Mouse (Mus musculus) liver, embryonic 15.5 days (tissue): Measurements from ENCODE around the gene Cnr1. TPM values are rescaled to one million over a fixed set of nuclear protein-coding genes. Genes with fewer than 3 reads are reported as not detected.

Experiments
- ATAC-seq: fragments of 200-750 bp; cut with Nextera tagmentation; 2 replicates; pipeline ENCODE4 v1.8.0; 2017; ENCODE audit warnings: moderate number of reproducible peaks, mild to moderate bottlenecking, moderate library complexity; ENCODE audit not compliant: insufficient read depth
- H3K27ac ChIP-seq: fragments of 300-500 bp; sonication (generic); replicated peaks from 2 replicates; pipeline ENCODE4 v1.5.1; 2015; ENCODE audit warnings: mild to moderate bottlenecking, inconsistent platforms
- H3K27me3 ChIP-seq: fragments of 300-500 bp; sonication (generic); 2 replicates; pipeline ENCODE4 v1.6.1; 2015; ENCODE audit warnings: mild to moderate bottlenecking, inconsistent platforms
- H3K36me3 ChIP-seq: fragments of 300-500 bp; sonication (generic); replicated peaks from 2 replicates; pipeline ENCODE4 v1.6.1; 2015; ENCODE audit warnings: moderate library complexity, mild to moderate bottlenecking, inconsistent platforms
- H3K4me1 ChIP-seq: fragments of 300-500 bp; sonication (generic); replicated peaks from 2 replicates; pipeline ENCODE4 v1.6.1; 2015; ENCODE audit warnings: inconsistent platforms
- H3K4me2 ChIP-seq: fragments of 300-500 bp; sonication (generic); 2 replicates; pipeline ENCODE4 v1.6.1; 2015; ENCODE audit warnings: moderate library complexity, mild to moderate bottlenecking, inconsistent platforms
- H3K4me3 ChIP-seq: fragments of 300-500 bp; sonication (generic); replicated peaks from 2 replicates; pipeline ENCODE4 v1.5.1; 2015; ENCODE audit warnings: mild to moderate bottlenecking, inconsistent platforms
- H3K9ac ChIP-seq: fragments of 300-500 bp; sonication (generic); 2 replicates; pipeline ENCODE4 v1.6.1; 2015; ENCODE audit warnings: moderate library complexity, mild to moderate bottlenecking, inconsistent platforms
- H3K9me3 ChIP-seq: fragments of 300-500 bp; sonication (generic); replicated peaks from 2 replicates; pipeline ENCODE4 v1.6.1; 2016; ENCODE audit warnings: inconsistent platforms
- WGBS: fragments of 180-500 bp; shearing (Covaris S2); methylation state at CpG from one replicate; pipeline ENCODE4 v1.1.7; 2015; ENCODE audit warnings: mixed read lengths; ENCODE audit not compliant: insufficient replicate concordance; 5-methylcytosine and 5-hydroxymethylcytosine counted together
- polyA plus RNA-seq: library from polyadenylated mRNA; unstranded; fragments of >200 nt; fragmentation: Nextera tagmentation; extraction: Ambion mirVana; gene quantifications from 2 replicates; pipeline ENCODE4 v1.2.1, GENCODE M21; 2015

The Cnr1 gene
- polyA plus RNA-seq, 1 experiment from 2014 or later, result 0.06 TPM

GRCm38 (mm10) chr4:33908786-33909185 is 15.6 kb upstream of the Cnr1 start:
- WGBS, result 40% methylated on average over 3 of the region's 3 CpGs
- H3K4me2 ChIP-seq, result no peak overlapping the region
- no peaks in the 10 kb centered on the region for H3K4me1 ChIP-seq
- H3K27me3 ChIP-seq, result no peaks in the 10 kb centered on the region
- no peak overlapping the region for H3K4me3 ChIP-seq
- no peak overlapping the region for H3K27ac ChIP-seq
- ATAC-seq, result no peak
- no peaks in the 10 kb centered on the region for H3K9me3 ChIP-seq
- H3K9ac ChIP-seq, result no peak overlapping the region
- no peaks in the 10 kb centered on the region for H3K36me3 ChIP-seq

- Histone ChIP-seq H3K36me3 (no peaks in the 10 kb centered on the region), H3K4me3 (no peak overlapping the region), H3K27ac (no peak overlapping the region), H3K9ac (no peak overlapping the region), H3K4me1 (no peaks in the 10 kb centered on the region), H3K9me3 (no peaks in the 10 kb centered on the region), H3K27me3 (0 out of 2 replicates have a peak, but pooled peaks cover 7% of the 10 kb centered on the region), H3K4me2 (no peak overlapping the region)
- 60% methylated on average over 5 of the region's 5 CpGs for WGBS
- ATAC-seq, result no peak
Measured at GRCm38 (mm10) chr4:33915730-33916129, 8.7 kb upstream of the Cnr1 start.

DNA sequence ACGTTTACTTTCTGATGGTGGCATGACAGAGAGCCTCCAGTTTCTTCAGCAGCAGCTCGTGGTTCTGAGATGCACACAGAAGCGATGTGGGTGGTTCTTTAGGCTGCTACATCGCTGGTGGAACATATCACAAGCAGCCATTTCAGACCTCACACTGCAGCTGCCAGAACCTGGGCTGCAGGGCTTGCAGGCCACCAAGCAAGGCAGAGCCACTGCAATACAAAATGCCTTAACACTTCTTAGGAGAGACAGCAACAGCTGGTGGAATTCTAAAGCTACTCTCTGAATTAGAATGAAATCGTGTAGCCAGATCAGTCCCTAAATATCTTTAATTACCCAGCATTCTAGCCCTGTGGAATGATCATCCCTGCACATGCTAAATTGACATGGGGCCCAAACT is 3.6 kb upstream of the Cnr1 start:
- Histone ChIP-seq H3K4me2 (no peak overlapping the region), H3K36me3 (no peaks in the 10 kb centered on the region), H3K27me3 (peaks cover 50% of the 10 kb centered on the region), H3K9ac (no peak overlapping the region), H3K4me3 (no peak overlapping the region), H3K9me3 (no peaks in the 10 kb centered on the region), H3K27ac (no peak overlapping the region), H3K4me1 (no peaks in the 10 kb centered on the region)
- no peak for ATAC-seq
- WGBS, result 30% methylated on average over 5 of the region's 5 CpGs

DNA sequence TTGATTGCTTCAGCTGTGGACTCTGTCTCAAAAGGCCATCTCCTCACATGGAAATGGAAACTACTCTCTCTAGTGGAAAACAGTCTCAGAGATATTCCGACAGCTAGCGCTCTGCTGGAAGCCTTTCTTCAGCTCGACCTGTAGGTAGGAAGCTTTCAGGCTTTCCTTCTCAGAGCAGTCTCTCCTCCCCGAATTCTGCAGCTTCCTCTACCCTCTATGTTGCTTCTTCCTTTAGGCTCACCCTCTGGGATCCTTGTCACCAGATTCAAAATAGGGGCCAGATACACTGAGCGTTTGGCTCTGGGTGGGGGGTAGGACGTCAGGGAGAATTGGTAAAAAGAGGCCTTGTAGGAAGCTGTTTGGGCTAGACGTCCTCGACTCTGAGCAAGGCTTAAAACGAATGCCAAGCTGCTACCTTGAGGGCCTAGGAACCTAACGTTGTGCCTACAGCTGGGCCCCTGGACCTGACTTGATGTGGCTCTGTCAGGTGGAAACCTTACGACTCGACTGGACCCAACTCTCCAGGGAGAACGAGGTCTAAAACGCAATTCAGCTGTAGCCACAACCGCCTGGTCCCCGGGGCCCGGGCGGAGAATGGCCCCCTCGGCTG is 1.1 kb upstream of the Cnr1 start:
- Histone ChIP-seq H3K9ac (no peak overlapping the region), H3K4me3 (peak overlapping the region; percentile 45; the same call in 1 of the 2 replicates), H3K4me2 (peak overlapping the region; percentile 68), H3K4me1 (no peaks in the 10 kb centered on the region), H3K27ac (no peak overlapping the region), H3K9me3 (no peaks in the 10 kb centered on the region), H3K27me3 (peaks cover 67% of the 10 kb centered on the region), H3K36me3 (no peaks in the 10 kb centered on the region)
- ATAC-seq, result no peak
- 8% methylated on average over 19 of the region's 19 CpGs for WGBS

DNA sequence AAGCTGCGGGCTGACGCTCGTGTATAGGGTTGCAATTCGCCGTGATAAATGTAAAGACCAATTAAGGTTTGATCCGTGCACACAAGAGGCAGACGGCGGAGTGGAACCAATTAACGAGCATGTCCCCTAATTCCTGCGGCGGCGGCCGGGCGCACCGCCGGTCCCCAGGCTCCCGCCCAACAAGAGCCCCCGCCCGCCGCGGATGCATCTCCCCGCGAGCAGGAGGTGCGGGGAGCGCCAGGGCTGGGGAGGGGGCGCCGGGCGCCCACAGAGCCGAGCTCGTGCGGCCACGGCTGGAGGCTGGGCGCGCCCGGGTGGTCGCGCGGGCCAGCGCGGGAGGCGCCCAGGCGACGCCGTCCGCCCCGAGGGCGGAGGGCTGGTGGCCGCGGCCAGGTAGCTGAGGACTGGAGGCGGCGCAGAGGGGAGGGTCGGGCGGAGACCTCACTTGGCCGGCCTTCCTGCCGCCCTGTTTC is 596 bp upstream of the Cnr1 start:
- Histone ChIP-seq H3K36me3 (no peaks in the 10 kb centered on the region), H3K4me1 (no peaks in the 10 kb centered on the region), H3K9ac (peak overlapping the region; percentile 11; the same call in 1 of the 2 replicates), H3K27me3 (peaks cover 67% of the 10 kb centered on the region), H3K4me3 (peak overlapping the region; percentile 45), H3K27ac (no peak overlapping the region), H3K9me3 (no peaks in the 10 kb centered on the region), H3K4me2 (peak overlapping the region; percentile 68)
- ATAC-seq, result no peak
- WGBS, result under 1% methylated on average over 50 of the region's 55 CpGs

DNA sequence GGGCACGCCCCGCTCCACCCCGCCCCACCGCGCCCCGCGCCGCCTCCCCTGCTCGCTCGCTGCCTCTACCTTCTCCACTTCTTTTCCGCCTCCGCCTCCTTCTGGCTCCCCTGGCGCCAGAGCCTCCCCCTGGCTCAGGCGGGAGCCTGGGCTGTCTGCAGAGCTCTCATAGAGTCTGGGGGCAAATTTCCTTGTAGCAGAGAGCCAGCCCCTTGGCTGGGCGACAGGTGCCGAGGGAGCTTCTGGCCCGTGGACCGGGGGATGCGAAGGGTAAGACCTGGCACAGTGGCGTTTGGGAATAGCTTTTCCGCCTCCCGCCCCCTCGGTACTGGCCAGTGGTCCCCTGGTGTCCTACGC is 474 bp downstream of the Cnr1 start:
- Histone ChIP-seq H3K27me3 (peaks cover 62% of the 10 kb centered on the region), H3K9ac (no peak overlapping the region)

DNA sequence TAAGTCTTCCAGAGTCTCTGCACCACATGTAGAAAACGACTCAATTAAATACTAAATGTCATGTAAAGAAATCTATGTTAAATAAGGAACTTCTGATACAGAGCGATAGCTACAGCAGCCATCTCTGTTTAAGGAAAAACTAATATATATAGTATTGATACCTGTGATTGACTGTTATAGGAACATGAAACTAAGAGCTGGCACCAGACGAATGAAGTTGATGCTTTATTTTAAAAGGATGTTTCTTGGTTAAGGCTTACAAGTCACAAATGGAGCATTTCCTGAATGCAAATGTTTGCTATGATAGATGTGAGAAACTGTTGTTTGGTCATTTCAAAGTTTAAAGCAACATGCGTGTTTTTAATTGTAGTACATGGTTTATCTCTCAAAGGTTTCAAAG is 1.1 kb downstream of the Cnr1 start:
- Histone ChIP-seq H3K9ac (no peak overlapping the region), H3K4me3 (no peak overlapping the region), H3K4me1 (no peaks in the 10 kb centered on the region), H3K9me3 (no peaks in the 10 kb centered on the region), H3K4me2 (no peak overlapping the region), H3K27ac (no peak overlapping the region), H3K36me3 (no peaks in the 10 kb centered on the region), H3K27me3 (peaks cover 62% of the 10 kb centered on the region)
- 39% methylated on average over 4 of the region's 4 CpGs for WGBS
- no peak for ATAC-seq

More for the DNA sequence above, 474 bp downstream of the Cnr1 start:
- 2% methylated on average over 23 of the region's 24 CpGs for WGBS
- no peaks in the 10 kb centered on the region for H3K9me3 ChIP-seq
- no peaks in the 10 kb centered on the region for H3K4me1 ChIP-seq
- no peaks in the 10 kb centered on the region for H3K36me3 ChIP-seq
- peak overlapping the region; percentile 68 for H3K4me2 ChIP-seq
- ATAC-seq, result no peak
- no peak overlapping the region for H3K27ac ChIP-seq
- H3K4me3 ChIP-seq, result peak overlapping the region; percentile 45

GRCm38 (mm10) chr4:33926010-33926409 is 1.6 kb downstream of the Cnr1 start:
- peaks cover 59% of the 10 kb centered on the region for H3K27me3 ChIP-seq
- H3K4me3 ChIP-seq, result no peak overlapping the region
- no peaks in the 10 kb centered on the region for H3K9me3 ChIP-seq
- ATAC-seq, result no peak
- WGBS, result 29% methylated on average over 6 of the region's 6 CpGs
- no peaks in the 10 kb centered on the region for H3K36me3 ChIP-seq
- H3K4me1 ChIP-seq, result no peaks in the 10 kb centered on the region
- H3K27ac ChIP-seq, result no peak overlapping the region
- H3K9ac ChIP-seq, result no peak overlapping the region
- no peak overlapping the region for H3K4me2 ChIP-seq

GRCm38 (mm10) chr4:33926730-33927263 is 2.4 kb downstream of the Cnr1 start:
- WGBS, result 63% methylated on average over 7 of the region's 7 CpGs
- Histone ChIP-seq H3K27me3 (peaks cover 53% of the 10 kb centered on the region), H3K4me2 (no peak overlapping the region), H3K9me3 (no peaks in the 10 kb centered on the region), H3K9ac (no peak overlapping the region), H3K4me1 (no peaks in the 10 kb centered on the region), H3K36me3 (no peaks in the 10 kb centered on the region), H3K27ac (no peak overlapping the region), H3K4me3 (no peak overlapping the region)
- ATAC-seq, result no peak

- H3K27me3 ChIP-seq, result peaks cover 47% of the 10 kb centered on the region
- no peaks in the 10 kb centered on the region for H3K4me1 ChIP-seq
- no peaks in the 10 kb centered on the region for H3K36me3 ChIP-seq
- no peak for ATAC-seq
- 60% methylated on average over 3 of the region's 3 CpGs for WGBS
- H3K4me3 ChIP-seq, result no peak overlapping the region
- no peaks in the 10 kb centered on the region for H3K9me3 ChIP-seq
- no peak overlapping the region for H3K27ac ChIP-seq
- H3K9ac ChIP-seq, result no peak overlapping the region
- no peak overlapping the region for H3K4me2 ChIP-seq
Measured at GRCm38 (mm10) chr4:33927644-33928043, 3.3 kb downstream of the Cnr1 start.

GRCm38 (mm10) chr4:33928450-33928849 is 4.1 kb downstream of the Cnr1 start:
- H3K9me3 ChIP-seq, result no peaks in the 10 kb centered on the region
- 23% methylated on average over 1 of the region's 1 CpGs for WGBS
- no peaks in the 10 kb centered on the region for H3K36me3 ChIP-seq
- peaks cover 39% of the 10 kb centered on the region for H3K27me3 ChIP-seq
- no peak overlapping the region for H3K4me3 ChIP-seq
- H3K27ac ChIP-seq, result no peak overlapping the region
- no peaks in the 10 kb centered on the region for H3K4me1 ChIP-seq
- ATAC-seq, result no peak
- no peak overlapping the region for H3K9ac ChIP-seq
- H3K4me2 ChIP-seq, result no peak overlapping the region

GRCm38 (mm10) chr4:33931347-33931746 is 7.0 kb downstream of the Cnr1 start:
- Histone ChIP-seq H3K27me3 (peaks cover 12% of the 10 kb centered on the region), H3K27ac (no peak overlapping the region), H3K9ac (no peak overlapping the region), H3K4me1 (no peaks in the 10 kb centered on the region), H3K4me2 (no peak overlapping the region), H3K9me3 (no peaks in the 10 kb centered on the region), H3K36me3 (no peaks in the 10 kb centered on the region), H3K4me3 (no peak overlapping the region)
- 58% methylated on average over 8 of the region's 8 CpGs for WGBS
- no peak for ATAC-seq
